Mouse (Mus musculus) midbrain, postnatal 0 days (tissue): ENCODE measurements around the gene Wdr34. TPM values are rescaled to one million over a fixed set of nuclear protein-coding genes. Genes with fewer than 3 reads are reported as not detected.

Source experiments
- ATAC-seq: fragments of 200-750 bp; cut with Nextera tagmentation; 2 replicates; pipeline ENCODE4 v1.8.0; 2017; ENCODE audit warnings: moderate number of reproducible peaks, mild to moderate bottlenecking, moderate TSS enrichment, moderate library complexity; ENCODE audit not compliant: low FRiP score
- DNase-seq: peaks from one replicate; pipeline ENCODE4 v3.0.0-alpha.2; 2015; ENCODE audit warnings: low spot score
- H3K27ac ChIP-seq: fragments of 300-500 bp; sonication (generic); 2 replicates; pipeline ENCODE4 v1.5.1; 2014; ENCODE audit warnings: low read depth, mild to moderate bottlenecking, low read length, mixed read lengths
- H3K27me3 ChIP-seq: fragments of 300-500 bp; sonication (generic); 2 replicates; pipeline ENCODE4 v1.6.1; 2014; ENCODE audit warnings: low read length, control low read depth, mixed read lengths; ENCODE audit not compliant: insufficient read depth
- H3K36me3 ChIP-seq: fragments of 300-500 bp; sonication (generic); 2 replicates; pipeline ENCODE4 v1.6.1; 2014; ENCODE audit warnings: low read length, control low read depth, mixed read lengths; ENCODE audit not compliant: insufficient read depth
- H3K4me1 ChIP-seq: fragments of 300-500 bp; sonication (generic); 2 replicates; pipeline ENCODE4 v1.6.1; 2014; ENCODE audit warnings: mild to moderate bottlenecking, control low read depth, antibody characterized with exemption, low read length, mixed read lengths; ENCODE audit not compliant: insufficient read depth
- H3K4me2 ChIP-seq: fragments of 300-500 bp; sonication (generic); 2 replicates; pipeline ENCODE4 v1.6.1; 2014; ENCODE audit warnings: low read depth, mild to moderate bottlenecking, low read length, mixed read lengths; ENCODE audit not compliant: poor library complexity, severe bottlenecking
- H3K4me3 ChIP-seq: fragments of 300-500 bp; sonication (generic); 2 replicates; pipeline ENCODE4 v1.5.1; 2014; ENCODE audit warnings: low read depth, mild to moderate bottlenecking, low read length, moderate library complexity
- H3K9ac ChIP-seq: fragments of 300-500 bp; sonication (generic); replicated peaks from 2 replicates; pipeline ENCODE4 v1.6.1; 2014; ENCODE audit warnings: mild to moderate bottlenecking, low read length, moderate library complexity, mixed read lengths; ENCODE audit not compliant: poor library complexity, severe bottlenecking
- H3K9me3 ChIP-seq: fragments of 300-500 bp; sonication (generic); 2 replicates; pipeline ENCODE4 v1.6.1; 2016; ENCODE audit warnings: low read length, control low read depth
- CTCF ChIP-seq: IDR thresholded peaks from 2 replicates; pipeline ENCODE4 v1.5.1; 2016; ENCODE audit warnings: antibody characterized with exemption, mild to moderate bottlenecking
- WGBS: fragments of 180-500 bp; shearing (Covaris S2); extraction: QIAGEN DNeasy Blood & Tissue Kit; methylation state at CpG from one replicate; pipeline ENCODE4 v1.1.7; 2014; 5-methylcytosine and 5-hydroxymethylcytosine counted together
- polyA plus RNA-seq: library from polyadenylated mRNA; unstranded; fragments of >200 nt; fragmentation: Nextera tagmentation; extraction: Ambion mirVana; gene quantifications from 2 replicates; pipeline ENCODE4 v1.2.1, GENCODE M21; 2015
- total RNA-seq: library from RNA; depleted of rRNA; stranded (reverse); fragments of >200 nt; gene quantifications from 2 replicates; pipeline ENCODE4 v1.2.3, GENCODE M21; 2014

Wdr34 gene
- total and polyA plus RNA-seq, 2 experiments from 2014 or later = 82.7 to 87.3 TPM

GRCm38 (mm10) chr2:30078349-30078712 lies 29.6 kb upstream of the Wdr34 start:
- Histone ChIP-seq H3K9ac (no peak overlapping the region), H3K27me3 (no peaks in the 10 kb centered on the region), H3K4me3 (peak overlapping the region; percentile 38; the same call in 1 of the 2 replicates), H3K4me2 (peak overlapping the region; percentile 89), H3K27ac (no peak overlapping the region), H3K9me3 (no peaks in the 10 kb centered on the region), H3K4me1 (peaks cover 4% of the 10 kb centered on the region; the same call in 1 of the 2 replicates), H3K36me3 (peaks cover 8% of the 10 kb centered on the region; the same call in 1 of the 2 replicates)
- no peak for TF ChIP-seq CTCF
- no peak for DNase-seq
- WGBS = 23% methylated on average over 10 of the region's 10 CpGs
- ATAC-seq = no peak

DNA sequence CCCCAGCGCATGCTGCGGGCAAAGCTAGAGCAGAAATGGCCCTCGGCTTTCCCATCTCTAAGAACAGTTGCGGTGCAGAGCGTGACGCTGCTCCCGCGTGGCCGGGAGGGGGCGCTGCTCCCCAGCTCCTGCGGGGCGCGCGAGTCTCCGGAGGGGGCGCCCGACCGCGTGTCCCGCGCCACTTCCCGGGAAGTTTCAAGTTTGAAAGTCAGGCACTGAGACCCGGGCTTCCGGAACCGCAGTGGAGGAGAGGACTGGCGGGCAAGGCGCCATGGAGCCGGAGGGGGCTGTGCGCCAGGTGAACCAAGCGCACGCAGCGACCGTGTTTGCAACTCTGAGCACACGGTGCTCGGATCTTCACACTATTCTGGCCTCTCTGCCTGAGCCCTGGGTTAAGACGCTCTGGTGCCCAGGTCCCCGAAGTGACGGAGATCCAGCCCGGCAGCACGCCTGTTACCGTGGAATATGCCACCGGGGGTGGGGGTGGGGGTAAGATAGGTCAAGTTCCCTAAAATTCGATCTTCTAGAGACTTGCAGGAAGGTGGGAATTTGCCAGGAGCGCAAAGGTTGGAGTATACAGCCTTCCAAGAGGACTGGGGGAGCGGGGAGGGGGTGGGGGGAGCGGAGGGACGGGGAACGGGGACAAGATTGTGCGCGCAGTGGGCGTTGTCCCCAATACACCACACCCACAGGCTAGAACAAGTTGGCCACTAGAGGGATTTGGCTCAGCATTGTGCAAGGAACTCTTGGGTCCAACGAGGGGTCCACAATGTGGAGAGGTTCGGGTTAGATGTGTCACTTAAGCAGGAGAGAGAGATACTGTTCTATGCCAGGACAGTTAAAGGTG lies 29.0 kb upstream of the Wdr34 start, which contains the start of gene Pkn3:
Pkn3 (plus strand) TSS at position 183 of the 847 bp plus-strand sequence.
- no peak within 1 kb of the TSS for H3K9ac ChIP-seq
- peak; percentile 80 for DNase-seq
- 2% methylated on average over 52 of the region's 53 CpGs for WGBS
- H3K4me2 ChIP-seq = peak within 1 kb of the TSS; percentile 89
- peak; percentile 98 for TF ChIP-seq CTCF
- peak; percentile 78 for ATAC-seq
- H3K4me3 ChIP-seq = peak within 1 kb of the TSS; percentile 38
- no peaks in the 10 kb centered on the region for H3K9me3 ChIP-seq
- peaks cover 4% of the 10 kb centered on the region; the same call in 1 of the 2 replicates for H3K4me1 ChIP-seq
- H3K27me3 ChIP-seq = no peaks in the 10 kb centered on the region
- H3K36me3 ChIP-seq = peaks cover 9% of the 10 kb centered on the region
- no peak within 1 kb of the TSS for H3K27ac ChIP-seq

DNA sequence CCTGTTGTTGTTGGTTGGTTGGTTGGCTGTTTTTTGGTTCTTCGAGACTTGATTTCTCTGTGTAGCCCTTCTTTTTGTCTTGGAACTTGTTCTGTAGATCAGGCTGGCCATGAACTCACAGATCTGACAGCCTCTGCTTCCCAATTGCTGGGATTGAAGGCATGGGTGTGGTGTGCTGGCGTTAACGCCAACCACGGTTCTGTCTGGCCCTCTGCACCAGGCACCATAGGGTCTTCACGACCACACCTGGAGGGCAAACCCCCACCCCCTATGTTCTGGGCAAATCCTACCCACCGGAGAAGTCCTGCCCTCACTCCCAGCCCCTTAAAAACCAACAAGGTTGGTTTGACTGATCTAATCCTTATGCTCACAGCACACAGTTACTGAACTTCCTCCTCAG lies 28.3 kb upstream of the Wdr34 start:
- Histone ChIP-seq H3K4me2 (peak overlapping the region; percentile 89), H3K27me3 (no peaks in the 10 kb centered on the region), H3K36me3 (peaks cover 9% of the 10 kb centered on the region), H3K4me1 (peaks cover 4% of the 10 kb centered on the region; the same call in 1 of the 2 replicates), H3K4me3 (no peak overlapping the region; the same call in 1 of the 2 replicates), H3K9ac (no peak overlapping the region), H3K27ac (no peak overlapping the region), H3K9me3 (no peaks in the 10 kb centered on the region)
- no peak for ATAC-seq
- no peak for TF ChIP-seq CTCF
- no peak for DNase-seq
- WGBS = 68% methylated on average over 6 of the region's 6 CpGs

- no peak for TF ChIP-seq CTCF
- WGBS = 94% methylated on average over 7 of the region's 9 CpGs
- H3K4me2 ChIP-seq = no peak overlapping the region
- H3K27ac ChIP-seq = no peak overlapping the region
- H3K4me3 ChIP-seq = no peak overlapping the region
- no peaks in the 10 kb centered on the region for H3K9me3 ChIP-seq
- ATAC-seq = no peak
- no peaks in the 10 kb centered on the region for H3K27me3 ChIP-seq
- H3K4me1 ChIP-seq = peaks cover 4% of the 10 kb centered on the region; the same call in 1 of the 2 replicates
- H3K9ac ChIP-seq = no peak overlapping the region
- H3K36me3 ChIP-seq = peaks cover 9% of the 10 kb centered on the region
- DNase-seq = no peak
Observed at GRCm38 (mm10) chr2:30076439-30076838, 27.8 kb upstream of the Wdr34 start.

DNA sequence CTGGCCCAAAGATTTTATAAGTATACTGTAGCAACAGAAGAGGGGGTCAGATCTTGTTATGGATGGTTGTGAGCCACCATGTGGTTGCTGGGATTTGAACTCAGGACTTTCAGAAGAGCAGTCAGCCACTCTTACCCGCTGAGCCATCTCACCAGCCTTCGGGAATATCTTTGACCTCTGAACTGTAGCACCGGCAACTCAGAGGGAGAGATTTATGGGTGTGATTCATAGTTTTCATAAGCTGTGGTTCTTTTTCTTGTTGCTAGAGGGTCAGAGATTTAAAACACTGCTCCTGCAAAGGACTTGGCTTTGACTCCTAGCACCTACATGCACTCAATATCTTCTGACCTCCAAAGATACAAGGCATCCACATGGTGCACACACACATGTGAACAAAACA lies 26.9 kb upstream of the Wdr34 start:
- H3K4me2 ChIP-seq = no peak overlapping the region
- H3K36me3 ChIP-seq = peaks cover 10% of the 10 kb centered on the region
- WGBS = 92% methylated on average over 3 of the region's 3 CpGs
- no peak overlapping the region for H3K4me3 ChIP-seq
- no peaks in the 10 kb centered on the region for H3K9me3 ChIP-seq
- no peaks in the 10 kb centered on the region for H3K27me3 ChIP-seq
- H3K4me1 ChIP-seq = peaks cover 4% of the 10 kb centered on the region; the same call in 1 of the 2 replicates
- no peak overlapping the region for H3K9ac ChIP-seq
- no peak for TF ChIP-seq CTCF
- DNase-seq (no peak), ATAC-seq (no peak)
- H3K27ac ChIP-seq = no peak overlapping the region

DNA sequence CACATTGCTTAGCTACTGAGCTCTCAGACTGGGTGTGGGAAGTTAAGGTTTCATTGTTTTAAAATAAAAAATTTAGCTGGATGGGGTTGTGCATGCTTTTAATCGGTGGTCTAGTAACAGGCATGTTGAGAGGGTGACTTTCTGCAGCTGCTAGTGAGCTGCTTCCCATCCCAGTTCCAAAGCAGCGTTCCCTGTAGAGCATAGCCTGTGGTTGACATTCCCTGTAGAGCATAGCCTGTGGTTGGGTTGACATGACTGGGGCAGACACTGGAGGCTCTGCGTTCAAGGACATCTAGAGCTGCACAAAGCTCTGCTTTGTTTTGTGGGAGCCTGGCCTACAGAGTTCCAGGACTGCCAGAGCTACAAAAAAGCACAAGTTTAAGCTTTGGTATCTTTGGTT lies 24.6 kb upstream of the Wdr34 start:
- no peaks in the 10 kb centered on the region for H3K27me3 ChIP-seq
- ATAC-seq (no peak), DNase-seq (no peak)
- no peak for TF ChIP-seq CTCF
- H3K9ac ChIP-seq = no peak overlapping the region
- peaks cover 16% of the 10 kb centered on the region for H3K36me3 ChIP-seq
- 81% methylated on average over 3 of the region's 3 CpGs for WGBS
- H3K27ac ChIP-seq = no peak overlapping the region
- no peaks in the 10 kb centered on the region for H3K9me3 ChIP-seq
- no peak overlapping the region for H3K4me3 ChIP-seq
- H3K4me1 ChIP-seq = peaks cover 4% of the 10 kb centered on the region; the same call in 1 of the 2 replicates
- no peak overlapping the region for H3K4me2 ChIP-seq
